Mouse (Mus musculus) lung, postnatal 0 days (tissue): ENCODE data around the gene Polr2m. TPM values are rescaled to one million over a fixed set of nuclear protein-coding genes. Genes with fewer than 3 reads are reported as not detected.

Source experiments
- ATAC-seq: fragments of 200-750 bp; cut with Nextera tagmentation; 2 replicates; pipeline ENCODE4 v1.8.0; 2017; ENCODE audit warnings: moderate library complexity
- DNase-seq: peaks from one replicate; pipeline ENCODE4 v3.0.0-alpha.2; 2016; ENCODE audit warnings: low spot score
- H3K27ac ChIP-seq: fragments of 300-500 bp; sonication (generic); 2 replicates; pipeline ENCODE4 v1.5.1; 2014; ENCODE audit warnings: antibody characterized with exemption, mild to moderate bottlenecking, low read length, mixed read lengths
- H3K27me3 ChIP-seq: fragments of 300-500 bp; sonication (generic); replicated peaks from 2 replicates; pipeline ENCODE4 v1.6.1; 2014; ENCODE audit warnings: low read length, mixed read lengths; ENCODE audit not compliant: insufficient read depth
- H3K36me3 ChIP-seq: fragments of 300-500 bp; sonication (generic); 2 replicates; pipeline ENCODE4 v1.6.1; 2014; ENCODE audit warnings: low read length, mixed read lengths; ENCODE audit not compliant: insufficient read depth
- H3K4me1 ChIP-seq: fragments of 300-500 bp; sonication (generic); 2 replicates; pipeline ENCODE4 v1.6.1; 2014; ENCODE audit warnings: antibody characterized with exemption, low read depth, low read length, mixed read lengths; ENCODE audit not compliant: insufficient read depth
- H3K4me2 ChIP-seq: fragments of 300-500 bp; sonication (generic); replicated peaks from 2 replicates; pipeline ENCODE4 v1.6.1; 2014; ENCODE audit warnings: low read depth, mild to moderate bottlenecking, low read length, moderate library complexity, mixed read lengths
- H3K4me3 ChIP-seq: fragments of 300-500 bp; sonication (generic); 2 replicates; pipeline ENCODE4 v1.5.1; 2014; ENCODE audit warnings: low read depth, low read length
- H3K9ac ChIP-seq: fragments of 300-500 bp; sonication (generic); replicated peaks from 2 replicates; pipeline ENCODE4 v1.6.1; 2014; ENCODE audit warnings: low read depth, mild to moderate bottlenecking
- H3K9me3 ChIP-seq: fragments of 300-500 bp; sonication (generic); 2 replicates; pipeline ENCODE4 v1.6.1; 2016; ENCODE audit warnings: low read length, mixed read lengths
- CTCF ChIP-seq: IDR thresholded peaks from 2 replicates; pipeline ENCODE4 v1.5.1; 2016; ENCODE audit warnings: antibody characterized with exemption, mild to moderate bottlenecking
- EP300 ChIP-seq: IDR thresholded peaks from 2 replicates; pipeline ENCODE4 v1.6.1; 2016; ENCODE audit warnings: antibody characterized with exemption, mild to moderate bottlenecking, control low read depth
- WGBS: fragments of 180-500 bp; shearing (Covaris S2); extraction: QIAGEN DNeasy Blood & Tissue Kit; methylation state at CpG from one replicate; pipeline ENCODE4 v1.1.7; 2014; 5-methylcytosine and 5-hydroxymethylcytosine counted together
- polyA plus RNA-seq: library from polyadenylated mRNA; unstranded; fragments of >200 nt; fragmentation: Nextera tagmentation; extraction: Ambion mirVana; gene quantifications from 2 replicates; pipeline ENCODE4 v1.2.1, GENCODE M21; 2015

Gene Polr2m
- polyA plus RNA-seq, 1 experiment from 2014 or later, result 159 TPM

GRCm38 (mm10) chr9:71463072-71463667 lies 22.6 kb downstream of the Polr2m start:
- TF ChIP-seq CTCF, result no peak
- no peak for TF ChIP-seq EP300
- no peak for DNase-seq
- H3K4me3 ChIP-seq, result no peak overlapping the region
- no peaks in the 10 kb centered on the region for H3K9me3 ChIP-seq
- no peak for ATAC-seq
- no peak overlapping the region for H3K27ac ChIP-seq
- no peaks in the 10 kb centered on the region for H3K27me3 ChIP-seq
- no peaks in the 10 kb centered on the region for H3K4me1 ChIP-seq
- H3K9ac ChIP-seq, result no peak overlapping the region
- H3K4me2 ChIP-seq, result no peak overlapping the region
- H3K36me3 ChIP-seq, result no peaks in the 10 kb centered on the region
- 37% methylated on average over 13 of the region's 13 CpGs for WGBS

- H3K27me3 ChIP-seq, result no peaks in the 10 kb centered on the region
- no peaks in the 10 kb centered on the region for H3K9me3 ChIP-seq
- H3K4me2 ChIP-seq, result no peak overlapping the region
- ATAC-seq (no peak), DNase-seq (no peak)
- no peaks in the 10 kb centered on the region for H3K4me1 ChIP-seq
- H3K36me3 ChIP-seq, result no peaks in the 10 kb centered on the region
- H3K9ac ChIP-seq, result no peak overlapping the region
- TF ChIP-seq EP300 (no peak), CTCF (no peak)
- WGBS, result 73% methylated on average over 4 of the region's 4 CpGs
- H3K4me3 ChIP-seq, result no peak overlapping the region
- no peak overlapping the region for H3K27ac ChIP-seq
Observed at GRCm38 (mm10) chr9:71456738-71457137, 29.0 kb downstream of the Polr2m start.

GRCm38 (mm10) chr9:71453917-71454316 lies 31.8 kb downstream of the Polr2m start:
- Histone ChIP-seq H3K4me1 (no peaks in the 10 kb centered on the region), H3K4me3 (no peak overlapping the region), H3K4me2 (no peak overlapping the region), H3K9ac (no peak overlapping the region), H3K27me3 (no peaks in the 10 kb centered on the region), H3K36me3 (no peaks in the 10 kb centered on the region), H3K9me3 (no peaks in the 10 kb centered on the region), H3K27ac (no peak overlapping the region)
- no peak for TF ChIP-seq EP300
- peak; percentile 3; the same call in 1 of the 2 replicates for TF ChIP-seq CTCF
- ATAC-seq (no peak), DNase-seq (no peak)
- WGBS, result 63% methylated on average over 5 of the region's 5 CpGs

- 69% methylated on average over 5 of the region's 5 CpGs for WGBS
- H3K4me3 ChIP-seq, result no peak overlapping the region
- TF ChIP-seq EP300 (no peak), CTCF (no peak)
- no peak overlapping the region for H3K4me2 ChIP-seq
- no peaks in the 10 kb centered on the region for H3K27me3 ChIP-seq
- no peaks in the 10 kb centered on the region for H3K4me1 ChIP-seq
- H3K9ac ChIP-seq, result no peak overlapping the region
- DNase-seq, result no peak
- H3K9me3 ChIP-seq, result no peaks in the 10 kb centered on the region
- ATAC-seq, result no peak
- H3K27ac ChIP-seq, result no peak overlapping the region
- no peaks in the 10 kb centered on the region for H3K36me3 ChIP-seq
Observed at GRCm38 (mm10) chr9:71453352-71453751, 32.4 kb downstream of the Polr2m start.

GRCm38 (mm10) chr9:71450626-71451025 lies 35.1 kb downstream of the Polr2m start:
- H3K4me1 ChIP-seq, result no peaks in the 10 kb centered on the region
- H3K36me3 ChIP-seq, result no peaks in the 10 kb centered on the region
- no peaks in the 10 kb centered on the region for H3K9me3 ChIP-seq
- DNase-seq (no peak), ATAC-seq (no peak)
- H3K4me3 ChIP-seq, result no peak overlapping the region
- no peak overlapping the region for H3K27ac ChIP-seq
- TF ChIP-seq CTCF (no peak), EP300 (no peak)
- no peaks in the 10 kb centered on the region for H3K27me3 ChIP-seq
- H3K4me2 ChIP-seq, result no peak overlapping the region
- H3K9ac ChIP-seq, result no peak overlapping the region
- 59% methylated on average over 6 of the region's 6 CpGs for WGBS

- Histone ChIP-seq H3K4me3 (no peak overlapping the region), H3K4me1 (no peaks in the 10 kb centered on the region), H3K27ac (no peak overlapping the region), H3K27me3 (no peaks in the 10 kb centered on the region), H3K9me3 (no peaks in the 10 kb centered on the region), H3K4me2 (no peak overlapping the region), H3K36me3 (no peaks in the 10 kb centered on the region), H3K9ac (no peak overlapping the region)
- TF ChIP-seq EP300 (no peak), CTCF (peak; percentile 85)
- 33% methylated on average over 4 of the region's 4 CpGs for WGBS
- ATAC-seq, result peak; percentile 33; the same call in 1 of the 2 replicates
- peak; percentile 70 for DNase-seq
Observed at GRCm38 (mm10) chr9:71447573-71447972, 38.2 kb downstream of the Polr2m start.

- H3K9me3 ChIP-seq, result no peaks in the 10 kb centered on the region
- H3K9ac ChIP-seq, result no peak overlapping the region
- H3K4me3 ChIP-seq, result no peak overlapping the region
- H3K4me2 ChIP-seq, result no peak overlapping the region
- DNase-seq (no peak), ATAC-seq (no peak)
- H3K27me3 ChIP-seq, result no peaks in the 10 kb centered on the region
- no peaks in the 10 kb centered on the region for H3K4me1 ChIP-seq
- WGBS, result 89% methylated on average over 2 of the region's 2 CpGs
- H3K36me3 ChIP-seq, result no peaks in the 10 kb centered on the region
- H3K27ac ChIP-seq, result no peak overlapping the region
- TF ChIP-seq CTCF (no peak), EP300 (no peak)
Observed at GRCm38 (mm10) chr9:71445308-71445707, 40.4 kb downstream of the Polr2m start.
